ENCODE assay signal across 32 mouse cellular contexts in the genomic region with DNA sequence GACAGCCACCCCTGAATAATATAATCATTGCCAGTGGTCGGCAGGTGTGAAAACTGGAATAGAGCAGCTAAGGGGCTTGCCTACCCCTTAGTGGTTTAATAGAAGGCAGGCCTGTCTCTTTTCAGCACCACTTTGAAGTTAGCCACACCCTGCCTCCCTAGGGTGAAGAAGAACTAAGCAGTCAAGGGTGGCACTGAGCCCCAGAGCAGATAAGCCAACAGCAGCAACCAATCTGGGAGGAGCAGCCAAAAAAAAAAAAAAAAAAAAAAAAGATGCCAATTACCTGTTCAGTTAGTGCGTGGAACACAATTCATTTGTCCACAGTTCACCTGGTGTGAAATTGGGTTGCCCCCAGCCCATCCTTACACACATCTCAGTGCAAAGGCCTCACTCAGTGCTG. TPM values are rescaled to one million over a fixed set of nuclear protein-coding genes. Genes with fewer than 3 reads are reported as not detected.
A peak's percentile ranks its signal among the peaks of the same experiment; 100 is the strongest.
DNase-seq lines count a peak whose midpoint lies in the region; ATAC-seq and TF ChIP-seq lines count a peak whose summit lies in the region.
"Had no signal": no experiment of that assay in that cellular context is flagged by ENCODE, and none has a peak within 500 bp of the region (broad histone marks: within the 10 kb centered on the region; RNA-seq: fewer than 3 reads in every experiment).

No protein-coding gene starts in this region.

- peak overlapping the region; percentile 17; the same call in 1 of the 2 replicates for H3K4me3 ChIP-seq in liver, embryonic 15.5 days (replicated peaks)
- no peak overlapping the region for H3K4me3 ChIP-seq in forebrain, embryonic 14.5 days (ENCODE audit: low read depth, low read length)
- no peak overlapping the region for H3K4me3 ChIP-seq in forebrain, postnatal 0 days (ENCODE audit: low read depth, low read length)
- H3K4me3 ChIP-seq: embryonic facial prominence, embryonic 12.5 days; forebrain, embryonic 15.5 days; heart, adult 2 months; hindbrain, embryonic 12.5 days; limb, embryonic 10.5 days; myocyte had no signal

- TF ChIP-seq CTCF in forebrain, postnatal 0 days (IDR thresholded peaks at IDR 0.05; ENCODE audit: low read depth), result no peak

- peak; percentile 36 to 58 for DNase-seq in spleen, postnatal 36 days (ENCODE audit: low spot score in 2 of 2)
- no peak for DNase-seq in spleen, postnatal 14 days (ENCODE audit: low spot score in 2 of 2)
- DNase-seq in forebrain, embryonic 14.5 days (ENCODE audit: low spot score), result no peak
- no peak for DNase-seq in forebrain, postnatal 0 days
- no peak for DNase-seq in heart, adult 9 months (ENCODE audit: low spot score in 2 of 2)
- DNase-seq: adrenal gland, postnatal 25 days; cerebellum, adult 11 months; cerebellum, postnatal 25 days; gastrocnemius, postnatal 14 days; heart, adult 2 months; kidney, adult 18-20 months; kidney, postnatal 10 days; lung, postnatal 10 days; right cerebral cortex, adult 18-20 months had no signal

- peak overlapping the region; percentile 92 for H3K27ac ChIP-seq in liver, embryonic 15.5 days (replicated peaks)
- no peak overlapping the region for H3K27ac ChIP-seq in forebrain, embryonic 14.5 days (ENCODE audit: low read depth, low read length)
- no peak overlapping the region for H3K27ac ChIP-seq in forebrain, postnatal 0 days (ENCODE audit: low read depth, low read length)
- H3K27ac ChIP-seq: embryonic facial prominence, embryonic 12.5 days; forebrain, embryonic 15.5 days; heart, adult 2 months; hindbrain, embryonic 12.5 days; limb, embryonic 10.5 days had no signal

- ATAC-seq in erythroid progenitor cell, adult 5-6 weeks (replicated peaks; ENCODE audit: low FRiP score, poor library complexity, severe bottlenecking), result peak; percentile 74
- peak; percentile 10; the same call in 1 of the 2 replicates for ATAC-seq in liver, embryonic 15.5 days (ENCODE audit: insufficient read depth)
- no peak for ATAC-seq in forebrain, embryonic 14.5 days
- ATAC-seq in forebrain, postnatal 0 days, result no peak
- ATAC-seq: forebrain, embryonic 15.5 days; inflammation-experienced regulatory T-cells, adult 6 months; midbrain, embryonic 16.5 days had no signal

- H3K36me3 ChIP-seq in liver, embryonic 15.5 days (replicated peaks), result peaks cover 21% of the 10 kb centered on the region
- H3K36me3 ChIP-seq in forebrain, embryonic 14.5 days (ENCODE audit: control insufficient read depth, insufficient read depth, low read length), result no peaks in the 10 kb centered on the region
- no peaks in the 10 kb centered on the region for H3K36me3 ChIP-seq in forebrain, postnatal 0 days (ENCODE audit: insufficient read depth)
- H3K36me3 ChIP-seq: embryonic facial prominence, embryonic 12.5 days; forebrain, embryonic 15.5 days; hindbrain, embryonic 12.5 days; limb, embryonic 10.5 days had no signal

- H3K9ac ChIP-seq in liver, embryonic 15.5 days, result no peak overlapping the region
- no peak overlapping the region for H3K9ac ChIP-seq in forebrain, embryonic 14.5 days (ENCODE audit: low read length)
- no peak overlapping the region for H3K9ac ChIP-seq in forebrain, postnatal 0 days
- H3K9ac ChIP-seq: embryonic facial prominence, embryonic 12.5 days; forebrain, embryonic 15.5 days; hindbrain, embryonic 12.5 days had no signal

- H3K4me1 ChIP-seq in liver, embryonic 15.5 days (replicated peaks), result peaks cover 77% of the 10 kb centered on the region
- no peaks in the 10 kb centered on the region; the same call in 1 of the 2 replicates for H3K4me1 ChIP-seq in forebrain, embryonic 14.5 days (ENCODE audit: control insufficient read depth, insufficient read depth, low read length)
- H3K4me1 ChIP-seq in forebrain, postnatal 0 days (ENCODE audit: insufficient read depth), result no peaks in the 10 kb centered on the region

- H3K9me3 ChIP-seq in liver, embryonic 15.5 days (replicated peaks), result no peaks in the 10 kb centered on the region
- no peaks in the 10 kb centered on the region for H3K9me3 ChIP-seq in forebrain, embryonic 14.5 days (replicated peaks; ENCODE audit: control insufficient read depth, low read length)
- no peaks in the 10 kb centered on the region for H3K9me3 ChIP-seq in forebrain, postnatal 0 days (ENCODE audit: low read length)
- H3K9me3 ChIP-seq: embryonic facial prominence, embryonic 12.5 days; forebrain, embryonic 15.5 days; hindbrain, embryonic 12.5 days; limb, embryonic 10.5 days had no signal

- WGBS in liver, embryonic 15.5 days (ENCODE audit: insufficient replicate concordance), result 20% methylated on average over 2 of the region's 2 CpGs
- WGBS in forebrain, embryonic 14.5 days, result 81% methylated on average over 2 of the region's 2 CpGs
- 82% methylated on average over 2 of the region's 2 CpGs for WGBS in forebrain, postnatal 0 days

- no peaks in the 10 kb centered on the region for H3K27me3 ChIP-seq in liver, embryonic 15.5 days
- no peaks in the 10 kb centered on the region for H3K27me3 ChIP-seq in forebrain, embryonic 14.5 days (replicated peaks; ENCODE audit: control insufficient read depth, insufficient read depth, low read length)
- H3K27me3 ChIP-seq in forebrain, postnatal 0 days (ENCODE audit: insufficient read depth, low read length), result no peaks in the 10 kb centered on the region
- H3K27me3 ChIP-seq: embryonic facial prominence, embryonic 12.5 days; forebrain, embryonic 15.5 days had no signal

- peak overlapping the region; percentile 76 for H3K4me2 ChIP-seq in liver, embryonic 15.5 days
- H3K4me2 ChIP-seq in forebrain, embryonic 14.5 days (ENCODE audit: low read length), result no peak overlapping the region
- no peak overlapping the region for H3K4me2 ChIP-seq in forebrain, postnatal 0 days (ENCODE audit: low read depth)
- H3K4me2 ChIP-seq: embryonic facial prominence, embryonic 12.5 days; forebrain, embryonic 15.5 days; hindbrain, embryonic 12.5 days had no signal

RNA-seq across cellular contexts. Expression of a gene that starts 1.7 kb away (rescaled TPM):
- 138 and 211 TPM in 2 replicates for total RNA-seq in erythroid progenitor cell, adult 5-6 weeks (2015; ENCODE audit: low replicate concordance)
- 175 and 244 TPM in 2 replicates for total RNA-seq in erythroid progenitor cell, adult 5-6 weeks (2017; ENCODE audit: low replicate concordance)
- 291 and 294 TPM in 2 replicates for polyA plus RNA-seq in liver, embryonic 15.5 days (2015; fragmentation: Nextera tagmentation; extraction: Ambion mirVana)
- 68.7 and 81.5 TPM in 2 replicates for polyA plus RNA-seq in forebrain, embryonic 14.5 days (2014; fragmentation: Nextera tagmentation; extraction: Ambion mirVana)
- 33.3 and 55.5 TPM in 2 replicates for total RNA-seq in forebrain, postnatal 0 days (2014; rRNA removed)
- 31.2 and 33.9 TPM in 2 replicates for polyA plus RNA-seq in forebrain, postnatal 0 days (2015; fragmentation: Nextera tagmentation; extraction: Ambion mirVana)

RNA-seq across cellular contexts. Expression of a gene that starts 56.0 kb away (rescaled TPM):
- total RNA-seq in erythroid progenitor cell, adult 5-6 weeks (2015; ENCODE audit: low replicate concordance), result not detected in 2 replicates
- not detected in 2 replicates for total RNA-seq in erythroid progenitor cell, adult 5-6 weeks (2017; ENCODE audit: low replicate concordance)
- polyA plus RNA-seq in liver, embryonic 15.5 days (2015; fragmentation: Nextera tagmentation; extraction: Ambion mirVana), result not detected in 2 replicates
- polyA plus RNA-seq in forebrain, embryonic 14.5 days (2014; fragmentation: Nextera tagmentation; extraction: Ambion mirVana), result not detected in 2 replicates
- not detected in 2 replicates for total RNA-seq in forebrain, postnatal 0 days (2014; rRNA removed)
- polyA plus RNA-seq in forebrain, postnatal 0 days (2015; fragmentation: Nextera tagmentation; extraction: Ambion mirVana), result not detected in 2 replicates
- total RNA-seq: adrenal gland, postnatal 25 days; gastrocnemius, postnatal 14 days; heart, adult 2 months; heart, postnatal 25 days; layer of hippocampus, postnatal 14 days; left cerebral cortex, adult 8-10 months; liver, adult 2 months had no signal
- polyA plus RNA-seq: brain, embryonic 14.5 days; C2C12; embryonic facial prominence, embryonic 12.5 days; forebrain, embryonic 15.5 days; heart, adult 2 months; heart, embryonic 14.5 days; limb, embryonic 10.5 days; liver, adult 2 months; midbrain, embryonic 16.5 days; myocyte; neural tube, embryonic 14.5 days; urinary bladder, adult 2 months had no signal

Comparison
In these comparisons a context has a peak if more than half of its experiments do, and no peak if none do; other contexts are left out.
1. DNase-seq: peak in spleen, postnatal 36 days (2 of 2); none in spleen, postnatal 14 days (0 of 2), forebrain, embryonic 14.5 days (single experiment), forebrain, postnatal 0 days (single experiment) and heart, adult 9 months (0 of 2).
2. ATAC-seq: peak in erythroid progenitor cell, adult 5-6 weeks (single experiment) and liver, embryonic 15.5 days (single experiment); none in forebrain, embryonic 14.5 days (single experiment) and forebrain, postnatal 0 days (single experiment).